Mouse (Mus musculus) heart, adult 2 months (tissue): ENCODE measurements at regions not wholly inside any gene's neighbourhood (a gene's known extent, or its start where the extent isn't known, plus 50 kb on each side); places are given as distances from the start of the nearest gene placed in this dataset.

Source experiments
- CTCF ChIP-seq: fragments of 200-600 bp; IDR thresholded peaks from 2 replicates; pipeline ENCODE4 v1.8.1; 2022; ENCODE audit warnings: antibody characterized with exemption, mild to moderate bottlenecking, moderate library complexity
- POLR2A ChIP-seq: fragments of 200-500 bp; IDR thresholded peaks from 2 replicates; pipeline ENCODE4 v1.6.1; 2011; ENCODE audit warnings: mild to moderate bottlenecking, low read depth, low read length, control low read depth; ENCODE audit not compliant: insufficient read depth

- TF ChIP-seq CTCF, result 0 out of 2 replicates have a peak, but pooled peaks have one; percentile 13
- TF ChIP-seq POLR2A, result no peak
Measured at GRCm38 (mm10) chr5:50698084-50698483, 639.3 kb upstream of the Adgra3 start.
